Mouse (Mus musculus) E14TG2a.4 (cell line): ENCODE measurements around the gene Plcb3.
"Not testable (repeated sequence)": the region's sequence is repeated elsewhere in the genome, so short reads cannot be mapped to it uniquely, and the experiment has no call there.

Experiments
- CTCF ChIP-seq: conservative IDR thresholded peaks from 2 replicates; pipeline ENCODE4 v1.5.1; 2014; ENCODE audit warnings: low read length
- POU5F1 ChIP-seq: IDR thresholded peaks from 2 replicates; pipeline ENCODE4 v1.6.1; 2014; ENCODE audit warnings: low read length, borderline replicate concordance

GRCm38 (mm10) chr19:6910306-6910705 lies 66.0 kb downstream of the Plcb3 start:
- not testable (repeated sequence) for TF ChIP-seq CTCF, POU5F1
